Mouse (Mus musculus): ENCODE results near the gene Rab30. TPM values are rescaled to one million over a fixed set of nuclear protein-coding genes. Genes with fewer than 3 reads are reported as not detected.

Gene Rab30
- 4.6 TPM for total RNA-seq (2023)

GRCm38 (mm10) chr7:92741152-92741860 lies at the start of gene Rab30:
Gene Rab30 (plus strand): TSS chr7:92741603.

DNA sequence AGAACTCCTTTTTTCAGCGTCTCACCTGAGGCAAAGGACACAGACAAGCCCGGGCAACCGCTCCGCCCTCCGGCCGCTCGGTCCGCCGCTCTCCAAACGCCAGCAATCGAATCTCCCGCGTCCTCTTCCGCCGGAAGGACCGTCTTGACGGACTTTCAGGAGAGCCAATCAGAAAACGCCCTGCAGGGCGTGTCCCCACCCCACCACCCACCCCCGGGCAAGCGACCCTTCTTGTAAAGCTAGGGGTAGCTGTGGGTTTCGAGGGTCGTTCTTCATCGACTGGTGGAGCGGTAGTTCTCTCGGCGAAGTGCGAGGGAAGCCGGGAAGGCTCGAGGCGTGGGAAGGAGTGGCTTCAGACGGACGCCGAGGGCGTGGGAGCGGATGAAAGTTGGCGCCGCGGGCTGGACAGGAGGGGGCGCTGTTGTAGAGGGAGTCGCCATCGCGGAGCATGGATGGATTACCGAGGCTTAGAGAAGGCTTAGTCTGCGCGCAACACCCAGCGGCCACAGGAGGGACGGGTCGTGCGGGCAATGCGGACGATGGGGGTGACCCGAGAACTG lies 132.8 kb downstream of the Rab30 start, which contains the start of the genes Ddias and Prcp:
Ddias (minus strand) TSS at position 132 of the 560 bp plus-strand sequence.
Prcp (plus strand) TSS at position 355 of the 560 bp plus-strand sequence.

Other genes with a start within 250 kb of the Rab30 start
- gene Ccdc90b, start 180.5 kb upstream of the Rab30 start, total RNA-seq (2023), result 9.9 TPM
- gene Ankrd42, start 104.5 kb upstream of the Rab30 start, total RNA-seq (2023), result 0.33 TPM
- 264 TPM for gene Pcf11, start 71.7 kb upstream of the Rab30 start, total RNA-seq (2023)
- 2.0 TPM for gene Ddias, start 132.6 kb downstream of the Rab30 start, total RNA-seq (2023)
- gene Prcp, start 132.9 kb downstream of the Rab30 start, total RNA-seq (2023), result 12.1 TPM